Mouse (Mus musculus) liver, adult 2 months (tissue): Measurements from ENCODE around the gene Prr7. TPM values are rescaled to one million over a fixed set of nuclear protein-coding genes. Genes with fewer than 3 reads are reported as not detected.

Experiments used
- DNase-seq: peaks from one replicate; pipeline ENCODE4 v3.0.0-alpha.2; 2011; ENCODE audit warnings: low read depth, low spot score; ENCODE audit errors: extremely low read depth
- H3K27ac ChIP-seq: fragments of 200-500 bp; replicated peaks from 2 replicates; pipeline ENCODE4 v1.5.1; 2012; ENCODE audit warnings: low read depth, mild to moderate bottlenecking, control low read depth, inconsistent platforms, low read length; ENCODE audit not compliant: insufficient read depth
- H3K27me3 ChIP-seq: fragments of 200-500 bp; 2 replicates; pipeline ENCODE4 v1.6.1; 2012; ENCODE audit warnings: mild to moderate bottlenecking, moderate library complexity, low read length, inconsistent platforms; ENCODE audit not compliant: control insufficient read depth, insufficient read depth
- H3K36me3 ChIP-seq: fragments of 200-500 bp; 2 replicates; pipeline ENCODE4 v1.6.1; 2012; ENCODE audit warnings: low read length, inconsistent platforms; ENCODE audit not compliant: control insufficient read depth, insufficient read depth
- H3K4me1 ChIP-seq: fragments of 200-500 bp; 2 replicates; pipeline ENCODE4 v1.6.1; 2011; ENCODE audit warnings: low read length; ENCODE audit not compliant: control insufficient read depth, insufficient read depth
- H3K4me3 ChIP-seq: fragments of 200-500 bp; 2 replicates; pipeline ENCODE4 v1.5.1; 2011; ENCODE audit warnings: low read depth, mild to moderate bottlenecking, control low read depth, low read length, moderate library complexity; ENCODE audit not compliant: insufficient read depth
- H3K79me2 ChIP-seq: fragments of 200-500 bp; 2 replicates; pipeline ENCODE4 v1.6.1; 2012; ENCODE audit warnings: inconsistent platforms, mild to moderate bottlenecking, low read length, moderate library complexity; ENCODE audit not compliant: control insufficient read depth, insufficient read depth
- H3K9ac ChIP-seq: fragments of 200-500 bp; 2 replicates; pipeline ENCODE4 v1.6.1; 2012; ENCODE audit warnings: low read depth, mild to moderate bottlenecking, control low read depth, inconsistent platforms, low read length
- CTCF ChIP-seq: fragments of 200-500 bp; IDR thresholded peaks from 2 replicates; pipeline ENCODE4 v1.5.1; 2011; ENCODE audit warnings: low read depth, low read length, control low read depth
- POLR2A ChIP-seq: fragments of 200-500 bp; IDR thresholded peaks from 2 replicates; pipeline ENCODE4 v1.6.1; 2011; ENCODE audit warnings: low read length, control low read depth; ENCODE audit not compliant: insufficient read depth; ENCODE audit errors: extremely low read depth
- WGBS: fragments of 180-500 bp; shearing (Covaris S2); methylation state at CpG from one replicate; pipeline ENCODE4 v1.1.7; 2018; 5-methylcytosine and 5-hydroxymethylcytosine counted together
- polyA plus RNA-seq: library from polyadenylated mRNA; depleted of rRNA; stranded (reverse); fragments of >200 nt; gene quantifications from 2 replicates; pipeline ENCODE4 v1.2.3, GENCODE M21; 2012
- total RNA-seq: library from RNA; depleted of rRNA; stranded (reverse); fragments of >200 nt; gene quantifications from 2 replicates; pipeline ENCODE4 v1.2.3, GENCODE M21; 2014

Prr7 gene
- total and polyA plus RNA-seq, 2 experiments: 0.31 TPM; not detected in 1

DNA sequence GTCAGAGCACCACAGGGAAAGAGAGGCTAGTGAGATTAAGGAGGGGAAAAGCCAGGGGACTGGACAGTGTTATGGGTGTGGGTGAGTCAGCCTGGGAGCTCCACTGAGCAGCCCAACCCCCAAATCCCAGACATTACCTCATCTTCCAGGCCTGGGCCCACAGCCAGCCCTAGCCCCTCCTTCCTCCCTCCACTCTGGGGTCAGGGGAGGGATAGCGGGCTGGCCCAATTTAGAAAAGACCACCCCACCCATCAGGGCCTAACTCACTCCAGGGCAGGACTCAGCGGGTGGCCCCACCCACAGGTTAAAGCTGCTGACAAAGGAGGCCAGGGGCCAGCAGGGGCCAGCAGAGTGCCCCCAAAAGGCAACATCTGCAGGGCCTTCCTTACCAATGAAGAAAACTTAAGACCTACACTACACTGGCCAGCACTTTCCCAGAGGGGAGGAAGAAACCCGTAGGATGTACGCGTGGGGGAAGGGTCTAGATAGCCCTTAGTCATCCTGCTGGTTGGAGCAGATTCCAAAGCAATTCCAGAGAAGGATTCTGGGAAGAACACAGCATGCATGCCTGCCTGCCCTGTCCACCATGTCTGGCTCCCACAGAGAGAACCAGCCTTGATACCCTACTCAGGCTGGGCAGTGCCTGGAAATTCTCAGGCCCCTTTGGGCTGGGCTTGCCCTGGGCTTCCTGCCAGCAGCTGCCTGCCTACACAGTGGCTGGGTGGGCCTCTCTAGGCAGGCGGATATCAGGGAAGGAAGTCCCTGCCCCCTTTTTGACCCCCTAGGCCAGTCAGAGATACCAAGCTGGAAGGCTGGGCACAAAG, 46.8 kb downstream of the Prr7 start:
- TF ChIP-seq POLR2A: no peak
- no peak for TF ChIP-seq CTCF
- H3K27me3 ChIP-seq: no peaks in the 10 kb centered on the region
- H3K4me3 ChIP-seq: no peak overlapping the region
- peaks cover 13% of the 10 kb centered on the region for H3K4me1 ChIP-seq
- no peak for DNase-seq
- no peak overlapping the region for H3K9ac ChIP-seq
- H3K36me3 ChIP-seq: no peaks in the 10 kb centered on the region
- H3K79me2 ChIP-seq: no peaks in the 10 kb centered on the region
- 67% methylated on average over 6 of the region's 6 CpGs for WGBS
- H3K27ac ChIP-seq: peak overlapping the region; percentile 28

- no peaks in the 10 kb centered on the region for H3K36me3 ChIP-seq
- H3K27ac ChIP-seq: peak overlapping the region; percentile 28
- no peak overlapping the region for H3K4me3 ChIP-seq
- no peak overlapping the region for H3K9ac ChIP-seq
- 28% methylated on average over 5 of the region's 5 CpGs for WGBS
- DNase-seq: peak; percentile 80
- no peaks in the 10 kb centered on the region for H3K27me3 ChIP-seq
- H3K79me2 ChIP-seq: no peaks in the 10 kb centered on the region
- peaks cover 13% of the 10 kb centered on the region for H3K4me1 ChIP-seq
- TF ChIP-seq CTCF (no peak), POLR2A (no peak)
Measured at GRCm38 (mm10) chr13:55511492-55511861, 47.4 kb downstream of the Prr7 start.

- WGBS: 2% methylated on average over 25 of the region's 25 CpGs
- Histone ChIP-seq H3K36me3 (no peaks in the 10 kb centered on the region), H3K9ac (peak overlapping the region; percentile 92), H3K4me1 (peaks cover 13% of the 10 kb centered on the region), H3K4me3 (peak overlapping the region; percentile 91), H3K27ac (peak overlapping the region; percentile 2; the same call in 1 of the 2 replicates), H3K27me3 (no peaks in the 10 kb centered on the region), H3K79me2 (no peaks in the 10 kb centered on the region)
- no peak for TF ChIP-seq POLR2A
- no peak for TF ChIP-seq CTCF
- peak; percentile 78 for DNase-seq
Measured at GRCm38 (mm10) chr13:55512379-55513031, 48.4 kb downstream of the Prr7 start.

DNA sequence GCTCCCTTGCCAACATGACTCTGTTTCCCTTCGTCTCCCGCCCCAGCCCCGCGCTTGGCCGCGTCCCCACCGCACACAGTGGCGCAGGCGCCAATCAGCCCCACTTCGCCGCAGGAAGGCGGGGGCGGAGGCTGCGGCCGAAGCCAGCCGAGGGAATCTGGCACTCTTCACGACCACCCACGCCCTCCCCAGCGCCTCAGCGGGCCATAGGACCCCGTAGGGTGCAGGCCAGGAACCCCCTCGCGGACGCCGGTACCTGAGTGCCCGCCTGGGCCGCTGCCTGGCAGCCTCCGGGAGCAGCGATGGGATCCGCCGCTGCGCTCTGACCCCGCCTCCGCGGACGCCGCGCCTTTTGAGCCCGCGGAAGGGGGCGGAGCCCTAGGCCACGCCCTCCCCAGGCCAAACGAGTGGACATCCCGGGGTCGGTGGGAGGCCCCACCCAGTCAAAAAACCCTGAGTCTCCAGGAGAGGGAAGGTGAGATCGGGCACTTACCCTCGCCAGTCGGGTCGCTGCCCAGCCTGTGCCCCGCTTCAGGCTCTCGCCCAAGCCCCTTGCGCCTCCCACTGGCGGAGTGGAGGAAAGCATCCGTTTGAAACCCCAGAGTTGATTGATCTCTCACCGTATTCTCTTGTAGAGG, 49.2 kb downstream of the Prr7 start, which contains the start of gene Pdlim7:
Gene Pdlim7 (minus strand): TSS at position 566 of the 638 bp plus-strand sequence.
- no peaks in the 10 kb centered on the region for H3K27me3 ChIP-seq
- H3K9ac ChIP-seq: peak within 1 kb of the TSS; percentile 92
- no peaks in the 10 kb centered on the region for H3K79me2 ChIP-seq
- WGBS: under 1% methylated on average over 55 of the region's 55 CpGs
- H3K36me3 ChIP-seq: no peaks in the 10 kb centered on the region
- peak; percentile 59 for DNase-seq
- H3K4me3 ChIP-seq: peak within 1 kb of the TSS; percentile 91
- H3K27ac ChIP-seq: peak within 1 kb of the TSS; percentile 69
- peaks cover 13% of the 10 kb centered on the region for H3K4me1 ChIP-seq
- TF ChIP-seq CTCF: peak; percentile 86
- peak; percentile 97 for TF ChIP-seq POLR2A

- H3K27me3 ChIP-seq: no peaks in the 10 kb centered on the region
- no peak overlapping the region for H3K9ac ChIP-seq
- TF ChIP-seq CTCF (no peak), POLR2A (no peak)
- peaks cover 13% of the 10 kb centered on the region for H3K4me1 ChIP-seq
- no peak for DNase-seq
- H3K79me2 ChIP-seq: no peaks in the 10 kb centered on the region
- WGBS: 49% methylated on average over 9 of the region's 9 CpGs
- no peaks in the 10 kb centered on the region for H3K36me3 ChIP-seq
- H3K4me3 ChIP-seq: no peak overlapping the region
- H3K27ac ChIP-seq: no peak overlapping the region
Measured at GRCm38 (mm10) chr13:55513828-55514227, 49.8 kb downstream of the Prr7 start.
